ENCODE assay signal across 30 mouse cellular contexts in the genomic region with DNA sequence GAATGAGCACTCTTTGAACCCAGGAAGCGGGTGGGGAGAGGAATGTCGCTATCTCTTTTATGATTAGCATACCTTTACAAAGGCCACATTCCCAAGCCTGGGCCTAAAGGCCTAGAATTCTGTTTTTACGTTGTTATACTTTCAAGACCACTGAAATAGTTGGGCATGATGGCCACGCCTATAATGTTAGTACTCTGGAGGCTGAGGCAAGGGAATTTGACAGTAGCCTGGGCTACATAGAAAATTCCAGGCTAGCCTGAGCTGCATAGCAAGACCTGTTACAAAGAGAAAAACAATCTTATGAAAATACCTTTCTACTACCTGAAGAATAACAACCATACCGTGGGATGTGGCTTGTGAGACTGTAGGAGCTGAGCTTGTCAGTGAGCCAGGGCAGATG.
DNase-seq lines count a peak whose midpoint lies in the region; ATAC-seq and TF ChIP-seq lines count a peak whose summit lies in the region.
"Had no signal": no experiment of that assay in that cellular context is flagged by ENCODE, and none has a peak within 500 bp of the region (broad histone marks: within the 10 kb centered on the region; RNA-seq: fewer than 3 reads in every experiment).

No protein-coding gene starts in this region.

- TF ChIP-seq POLR2A in ES-Bruce4 (IDR thresholded peaks at IDR 0.05; ENCODE audit: insufficient read depth, low read length), result no peak

- in situ Hi-C loops in ES-E14 (cut with MboI; ENCODE audit: low sequenced_read_pairs in 2 of 2, unreplicated experiment in 2 of 2), result no loop called here

- no peak for DNase-seq in heart, postnatal 0 days (ENCODE audit: low spot score)
- DNase-seq in heart, adult 8-10 months (ENCODE audit: low spot score), result no peak
- no peak for DNase-seq in liver, postnatal 0 days
- DNase-seq in liver (no peak), ES-E14 (ENCODE audit: low read depth, low spot score) (peak; percentile 45)
- DNase-seq in frontal cortex, postnatal 25 days (ENCODE audit: low spot score in 2 of 2), result no peak
- no peak for DNase-seq in right cerebral cortex, adult 18-20 months
- DNase-seq: adrenal gland, postnatal 14 days; cerebellum, adult 11 months; cerebellum, adult 9-10 months; cerebellum, postnatal 36 days; gastrocnemius, adult 2 months; gastrocnemius, postnatal 36 days; heart, adult 18-20 months; heart, postnatal 10 days; kidney, adult 11 months; layer of hippocampus, postnatal 36 days; left cerebral cortex, postnatal 4 days; liver, embryonic 13.5 days; lung, embryonic 14.5 days; midbrain, embryonic 14.5 days; thymus, adult 2 months; thymus, postnatal 36 days had no signal

- H3K4me1 ChIP-seq in heart, postnatal 0 days (ENCODE audit: control insufficient read depth, insufficient read depth), result no peaks in the 10 kb centered on the region
- H3K4me1 ChIP-seq in liver, postnatal 0 days (ENCODE audit: insufficient read depth), result no peaks in the 10 kb centered on the region
- H3K4me1 ChIP-seq in ES-Bruce4 (ENCODE audit: control insufficient read depth, insufficient read depth, low read length), result no peaks in the 10 kb centered on the region
- H3K4me1 ChIP-seq in ES-E14 (ENCODE audit: control insufficient read depth in 2 of 2, insufficient read depth in 2 of 2, low read length in 2 of 2, poor library complexity in 1 of 2), result peaks cover 9 to 34% of the 10 kb centered on the region in 2 experiments; a peak in 3 of 4 replicates

- 72% methylated on average over 5 of the region's 5 CpGs for WGBS in heart, postnatal 0 days
- 77% methylated on average over 5 of the region's 5 CpGs for WGBS in liver, postnatal 0 days (ENCODE audit: insufficient replicate concordance)

- no peak for ATAC-seq in heart, postnatal 0 days (ENCODE audit: insufficient read depth, low read depth)
- ATAC-seq in liver, postnatal 0 days, result no peak
- ATAC-seq: CD4-positive, CD25-positive, alpha-beta regulatory T cell, adult 4 months; hindbrain, embryonic 16.5 days had no signal

- H3K27ac ChIP-seq in heart, postnatal 0 days (ENCODE audit: low read depth), result peak overlapping the region; percentile 27; the same call in 1 of the 2 replicates
- peak overlapping the region; percentile 39; the same call in 1 of the 2 replicates for H3K27ac ChIP-seq in liver, postnatal 0 days (ENCODE audit: low read depth)
- peak overlapping the region; percentile 7 for H3K27ac ChIP-seq in ES-Bruce4 (ENCODE audit: insufficient read depth, low read length)
- H3K27ac ChIP-seq in ES-E14 (ENCODE audit: insufficient read depth, low read depth, low read length, poor library complexity, severe bottlenecking), result peak overlapping the region; percentile 57
- H3K27ac ChIP-seq: embryonic facial prominence, embryonic 12.5 days; kidney, postnatal 0 days; liver, embryonic 13.5 days had no signal

- H3K36me3 ChIP-seq in heart, postnatal 0 days (replicated peaks; ENCODE audit: control insufficient read depth, insufficient read depth, low read length), result no peaks in the 10 kb centered on the region
- H3K36me3 ChIP-seq in liver, postnatal 0 days (replicated peaks; ENCODE audit: insufficient read depth, low read length), result no peaks in the 10 kb centered on the region
- H3K36me3 ChIP-seq in ES-Bruce4 (ENCODE audit: control insufficient read depth, insufficient read depth, low read length, poor library complexity, severe bottlenecking) (no peaks in the 10 kb centered on the region), ES-E14 (ENCODE audit: control insufficient read depth, insufficient read depth, low read length, poor library complexity, severe bottlenecking) (no peaks in the 10 kb centered on the region)
- H3K36me3 ChIP-seq: embryonic facial prominence, embryonic 12.5 days; G1E; heart, embryonic 12.5 days; liver, embryonic 13.5 days had no signal

- no peak overlapping the region for H3K9ac ChIP-seq in heart, postnatal 0 days (replicated peaks; ENCODE audit: low read depth, low read length)
- no peak overlapping the region for H3K9ac ChIP-seq in liver, postnatal 0 days (replicated peaks)
- H3K9ac ChIP-seq in ES-Bruce4 (ENCODE audit: low read depth, poor library complexity, severe bottlenecking), result no peak overlapping the region
- H3K9ac ChIP-seq in ES-E14 (ENCODE audit: insufficient read depth, low read depth, low read length, poor library complexity, severe bottlenecking), result no peak overlapping the region
- H3K9ac ChIP-seq: embryonic facial prominence, embryonic 12.5 days; heart, embryonic 12.5 days; liver, embryonic 13.5 days; lung, embryonic 14.5 days had no signal

- no peak overlapping the region for H3K4me3 ChIP-seq in heart, postnatal 0 days (ENCODE audit: low read depth, low read length)
- no peak overlapping the region for H3K4me3 ChIP-seq in liver, postnatal 0 days (ENCODE audit: low read depth, low read length)
- no peak overlapping the region for H3K4me3 ChIP-seq in ES-Bruce4 (ENCODE audit: low read depth, low read length)
- no peak overlapping the region for H3K4me3 ChIP-seq in ES-E14 (ENCODE audit: insufficient read depth in 1 of 2, low read depth in 1 of 2, low read length in 2 of 2, poor library complexity in 1 of 2, severe bottlenecking in 1 of 2)
- H3K4me3 ChIP-seq: embryonic facial prominence, embryonic 12.5 days; gastrocnemius, adult 2 months; heart, embryonic 12.5 days; liver, embryonic 13.5 days had no signal

- no peak for TF ChIP-seq CTCF in heart, postnatal 0 days (IDR thresholded peaks at IDR 0.05; ENCODE audit: low read depth)
- no peak for TF ChIP-seq CTCF in liver, postnatal 0 days (IDR thresholded peaks at IDR 0.05; ENCODE audit: low read depth)
- no peak for TF ChIP-seq CTCF in ES-Bruce4 (IDR thresholded peaks at IDR 0.05; ENCODE audit: low read depth, low read length)

- no peaks in the 10 kb centered on the region for H3K9me3 ChIP-seq in heart, postnatal 0 days (replicated peaks; ENCODE audit: control insufficient read depth, low read length)
- no peaks in the 10 kb centered on the region for H3K9me3 ChIP-seq in liver, postnatal 0 days (ENCODE audit: low read length)
- H3K9me3 ChIP-seq in ES-Bruce4 (replicated peaks; ENCODE audit: control insufficient read depth, insufficient read depth, low read length, poor library complexity, severe bottlenecking) (peaks cover 5% of the 10 kb centered on the region; the same call in 1 of the 2 replicates), ES-E14 (ENCODE audit: control insufficient read depth, insufficient read depth, low read depth, low read length) (no peaks in the 10 kb centered on the region)
- H3K9me3 ChIP-seq: embryonic facial prominence, embryonic 12.5 days; G1E; heart, embryonic 12.5 days; liver, embryonic 13.5 days had no signal

- no peak overlapping the region for H3K4me2 ChIP-seq in heart, postnatal 0 days (ENCODE audit: low read depth, low read length)
- H3K4me2 ChIP-seq in liver, postnatal 0 days (ENCODE audit: low read depth, low read length), result no peak overlapping the region
- H3K4me2 ChIP-seq: embryonic facial prominence, embryonic 12.5 days; heart, embryonic 12.5 days; liver, embryonic 13.5 days; lung, embryonic 14.5 days had no signal

- no peak for TF ChIP-seq EP300 in heart, postnatal 0 days (IDR thresholded peaks at IDR 0.05; ENCODE audit: low read depth)
- TF ChIP-seq EP300 in liver, postnatal 0 days (IDR thresholded peaks at IDR 0.05; ENCODE audit: low read depth), result no peak
- TF ChIP-seq EP300 in ES-Bruce4 (IDR thresholded peaks at IDR 0.05; ENCODE audit: insufficient read depth, low read depth, low read length), result no peak

- H3K27me3 ChIP-seq in heart, postnatal 0 days (ENCODE audit: control insufficient read depth, insufficient read depth, low read length), result no peaks in the 10 kb centered on the region
- no peaks in the 10 kb centered on the region for H3K27me3 ChIP-seq in liver, postnatal 0 days (ENCODE audit: insufficient read depth, low read length)
- H3K27me3 ChIP-seq in ES-Bruce4 (ENCODE audit: control insufficient read depth, insufficient read depth, low read length, poor library complexity, severe bottlenecking), result no peaks in the 10 kb centered on the region
- H3K27me3 ChIP-seq: embryonic facial prominence, embryonic 12.5 days; liver, embryonic 13.5 days had no signal

TF ChIP-seq in ES-E14, 5 proteins besides CTCF, POLR2A, EP300 and RAD21:
- no peak for TF ChIP-seq HCFC1 (IDR thresholded peaks at IDR 0.05; ENCODE audit: borderline replicate concordance, insufficient read depth, low read length)
- TF ChIP-seq ZNF384 (IDR thresholded peaks at IDR 0.05; ENCODE audit: low read depth, low read length), result no peak
- TF ChIP-seq MAFK (IDR thresholded peaks at IDR 0.05; ENCODE audit: insufficient read depth, low read depth, low read length), result no peak

Comparison
In these comparisons a context has a peak if more than half of its experiments do, and no peak if none do; other contexts are left out.
1. H3K27ac ChIP-seq: peak in every context shown above with its lines; median percentile 57 in ES-E14; 39 in liver, postnatal 0 days; 27 in heart, postnatal 0 days; 7 in ES-Bruce4.